Mouse (Mus musculus): Measurements from ENCODE around the gene Nrtn. TPM values are rescaled to one million over a fixed set of nuclear protein-coding genes. Genes with fewer than 3 reads are reported as not detected.

The Nrtn gene
- polyA plus RNA-seq, 1 experiment from 2014 or later = 19.8 TPM

DNA sequence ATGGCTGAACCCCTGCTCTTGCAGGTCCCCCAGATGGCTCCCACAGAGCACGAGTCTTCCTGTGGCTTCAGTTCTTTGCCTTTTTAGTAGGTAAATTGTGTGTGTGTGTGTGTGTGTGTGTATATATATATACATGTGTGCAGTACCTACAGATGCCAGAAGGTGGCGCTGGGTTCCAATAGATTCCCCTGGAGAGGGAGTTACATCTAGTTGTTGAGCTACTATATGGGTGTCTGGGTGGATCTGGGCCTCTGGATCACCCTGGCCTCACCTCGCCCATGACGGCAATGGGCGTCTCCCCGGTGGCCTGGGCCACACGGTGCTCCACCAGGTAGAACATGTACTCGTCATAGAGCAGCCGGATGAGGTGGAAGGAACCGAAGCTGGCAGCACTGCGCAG lies 20.2 kb upstream of the Nrtn start:
- Histone ChIP-seq H3K4me2 (no peak overlapping the region), H3K36me3 (peaks cover 6% of the 10 kb centered on the region), H3K9ac (no peak overlapping the region), H3K27me3 (no peaks in the 10 kb centered on the region), H3K4me1 (replicated peaks) (peaks cover 28% of the 10 kb centered on the region), H3K4me3 (no peak overlapping the region), H3K27ac (no peak overlapping the region), H3K9me3 (replicated peaks) (no peaks in the 10 kb centered on the region)
- ATAC-seq (replicated peaks; ENCODE audit: insufficient number of reproducible peaks, insufficient read depth, low FRiP score, low read depth) = no peak
- 92% methylated on average over 11 of the region's 11 CpGs for WGBS

DNA sequence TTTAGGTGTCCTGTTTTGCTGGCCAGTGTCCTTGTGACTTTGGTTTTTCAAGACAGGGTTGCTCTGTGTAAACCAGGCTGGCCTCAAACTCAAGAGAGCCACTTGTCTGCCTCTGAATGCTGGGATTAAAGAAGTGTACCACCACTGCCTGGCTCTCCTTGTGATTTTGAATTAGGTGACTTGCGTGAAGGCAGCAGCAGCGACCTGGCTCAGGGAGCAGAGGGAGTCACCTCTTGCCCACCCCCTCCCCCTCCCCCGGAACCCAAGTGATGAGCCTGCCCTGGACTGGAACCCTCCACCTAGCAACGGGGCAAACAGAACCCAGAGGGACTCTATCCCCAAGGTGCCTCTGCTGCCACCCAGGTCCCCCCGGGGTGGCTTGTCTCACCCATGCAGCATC lies 12.6 kb upstream of the Nrtn start, which contains the start of gene Prr22:
Gene Prr22 (plus strand): TSS at position 301 of the 400 bp plus-strand sequence.
- Histone ChIP-seq H3K36me3 (peaks cover 43% of the 10 kb centered on the region), H3K9ac (no peak within 1 kb of the TSS), H3K4me1 (replicated peaks) (peaks cover 14% of the 10 kb centered on the region), H3K4me2 (no peak within 1 kb of the TSS), H3K4me3 (no peak within 1 kb of the TSS), H3K9me3 (replicated peaks) (no peaks in the 10 kb centered on the region), H3K27me3 (no peaks in the 10 kb centered on the region), H3K27ac (no peak within 1 kb of the TSS)
- WGBS = 86% methylated on average over 5 of the region's 5 CpGs
- no peak for ATAC-seq (replicated peaks; ENCODE audit: insufficient number of reproducible peaks, insufficient read depth, low FRiP score, low read depth)

DNA sequence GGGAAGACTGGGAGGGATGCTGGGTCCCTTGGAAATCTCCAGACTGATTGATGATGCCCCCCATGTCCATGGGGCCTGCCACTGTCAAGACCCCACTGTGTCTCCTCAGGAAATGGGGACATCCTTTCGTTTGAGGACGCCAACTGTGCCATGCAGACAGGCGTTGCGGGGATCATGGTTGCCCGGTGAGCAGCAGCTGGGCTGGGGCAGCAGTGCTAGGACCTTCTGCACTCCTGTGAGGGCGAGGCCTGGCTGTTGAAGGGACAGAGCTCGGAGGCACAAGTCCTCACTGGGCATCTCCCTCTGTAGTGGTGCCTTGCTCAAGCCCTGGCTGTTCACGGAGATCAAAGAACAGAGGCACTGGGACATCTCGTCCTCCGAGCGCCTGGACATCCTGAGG lies 11.6 kb upstream of the Nrtn start:
- peaks cover 11% of the 10 kb centered on the region for H3K4me1 ChIP-seq (replicated peaks)
- no peak for ATAC-seq (replicated peaks; ENCODE audit: insufficient number of reproducible peaks, insufficient read depth, low FRiP score, low read depth)
- no peaks in the 10 kb centered on the region for H3K9me3 ChIP-seq (replicated peaks)
- no peak overlapping the region for H3K4me2 ChIP-seq
- no peaks in the 10 kb centered on the region for H3K27me3 ChIP-seq
- H3K9ac ChIP-seq = no peak overlapping the region
- H3K36me3 ChIP-seq = peaks cover 43% of the 10 kb centered on the region
- H3K4me3 ChIP-seq = no peak overlapping the region
- WGBS = 93% methylated on average over 11 of the region's 11 CpGs
- H3K27ac ChIP-seq = no peak overlapping the region

DNA sequence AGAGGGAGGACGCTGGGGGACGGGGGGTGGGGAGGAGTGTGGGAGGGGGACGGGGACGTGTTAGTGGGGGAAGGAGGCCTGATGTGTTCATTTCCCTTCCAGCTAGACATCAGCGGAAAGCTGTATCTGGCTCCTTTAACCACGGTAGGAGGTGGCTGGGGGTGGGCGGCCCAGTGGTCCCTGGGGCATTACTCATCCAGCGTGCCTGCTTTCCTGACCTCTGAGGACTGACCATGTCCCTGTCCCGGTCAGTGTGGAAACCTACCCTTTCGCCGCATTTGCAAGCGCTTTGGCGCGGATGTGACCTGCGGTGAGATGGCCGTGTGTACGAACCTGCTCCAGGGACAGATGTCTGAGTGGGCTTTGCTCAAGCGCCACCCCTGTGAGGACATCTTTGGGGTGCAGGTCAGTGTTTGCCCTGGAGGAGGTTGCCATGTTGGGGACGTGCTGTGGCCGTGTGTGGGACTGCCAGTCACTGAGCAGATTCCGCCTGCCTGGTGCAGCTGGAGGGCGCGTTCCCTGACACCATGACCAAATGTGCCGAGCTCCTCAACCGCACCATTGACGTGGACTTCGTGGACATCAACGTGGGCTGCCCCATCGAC lies 10.3 kb upstream of the Nrtn start:
- no peak overlapping the region for H3K9ac ChIP-seq
- no peak overlapping the region for H3K4me3 ChIP-seq
- H3K4me2 ChIP-seq = no peak overlapping the region
- H3K27ac ChIP-seq = no peak overlapping the region
- H3K4me1 ChIP-seq (replicated peaks) = peaks cover 20% of the 10 kb centered on the region
- no peaks in the 10 kb centered on the region for H3K9me3 ChIP-seq (replicated peaks)
- H3K36me3 ChIP-seq = peaks cover 43% of the 10 kb centered on the region
- 91% methylated on average over 29 of the region's 29 CpGs for WGBS
- H3K27me3 ChIP-seq = no peaks in the 10 kb centered on the region
- ATAC-seq (replicated peaks; ENCODE audit: insufficient number of reproducible peaks, insufficient read depth, low FRiP score, low read depth) = no peak

DNA sequence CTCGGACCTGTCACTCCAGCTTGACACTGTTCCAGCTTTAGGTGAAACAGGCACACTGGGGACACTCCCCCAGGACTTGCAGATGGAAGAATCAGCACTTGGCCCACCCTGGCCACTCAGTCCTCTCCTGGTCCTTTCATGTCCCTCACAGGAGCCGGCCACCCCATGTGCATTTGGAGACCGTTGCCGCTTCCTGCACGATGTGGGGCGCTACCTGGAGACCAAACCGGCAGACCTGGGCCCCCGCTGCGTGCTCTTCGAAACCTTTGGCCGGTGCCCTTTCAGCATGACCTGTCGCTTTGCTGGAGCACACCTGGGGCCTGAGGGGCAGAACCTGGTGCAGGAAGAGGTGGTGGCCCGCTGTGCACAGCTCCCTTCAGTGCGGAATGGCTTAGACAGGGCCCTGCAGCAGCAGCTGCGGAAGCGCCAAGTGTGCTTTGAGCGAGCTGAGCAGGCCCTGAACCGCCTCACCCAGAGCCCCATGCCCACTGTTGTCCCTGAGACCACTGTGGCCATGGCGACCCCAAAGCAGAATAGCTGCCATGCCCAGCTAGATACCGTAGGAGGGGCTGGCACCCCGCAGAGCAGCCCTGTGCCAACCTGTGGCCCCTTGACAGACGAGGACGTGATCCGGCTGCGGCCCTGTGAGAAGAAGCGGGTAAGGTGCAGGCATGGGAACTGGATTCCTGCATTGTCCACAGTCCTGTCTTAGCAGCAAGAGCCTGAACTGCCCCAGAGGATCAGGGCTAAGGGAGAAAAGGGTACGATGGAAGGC lies 9.5 kb upstream of the Nrtn start:
- Histone ChIP-seq H3K4me3 (no peak overlapping the region), H3K9me3 (replicated peaks) (no peaks in the 10 kb centered on the region), H3K9ac (no peak overlapping the region), H3K36me3 (peaks cover 43% of the 10 kb centered on the region), H3K27me3 (no peaks in the 10 kb centered on the region), H3K27ac (no peak overlapping the region), H3K4me2 (no peak overlapping the region), H3K4me1 (replicated peaks) (peaks cover 28% of the 10 kb centered on the region)
- ATAC-seq (replicated peaks; ENCODE audit: insufficient number of reproducible peaks, insufficient read depth, low FRiP score, low read depth) = no peak
- WGBS = 95% methylated on average over 27 of the region's 27 CpGs

DNA sequence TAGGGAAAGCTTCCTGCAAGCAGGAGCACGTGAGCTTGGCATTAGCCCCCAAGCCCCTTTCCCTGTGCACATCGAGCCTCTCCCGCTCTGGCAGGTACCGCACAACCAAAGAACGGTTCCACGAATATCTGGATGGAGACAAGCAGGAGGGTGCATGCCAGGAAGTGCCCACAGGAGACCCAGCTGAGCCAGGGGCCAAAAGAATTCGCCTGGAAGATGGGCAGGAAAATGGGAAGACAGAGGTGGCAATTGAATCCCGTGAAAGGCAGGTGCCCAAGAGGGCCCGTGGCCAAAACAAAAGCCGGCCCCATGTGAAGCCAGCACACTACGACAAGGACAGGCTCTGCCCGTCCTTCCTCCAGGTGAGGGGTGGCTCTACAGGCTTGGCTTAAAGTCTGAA lies 8.1 kb upstream of the Nrtn start:
- Histone ChIP-seq H3K27ac (peak overlapping the region; percentile 99), H3K4me1 (replicated peaks) (peaks cover 37% of the 10 kb centered on the region), H3K36me3 (peaks cover 39% of the 10 kb centered on the region), H3K4me2 (peak overlapping the region; percentile 75), H3K9me3 (replicated peaks) (no peaks in the 10 kb centered on the region), H3K9ac (peak overlapping the region; percentile 82), H3K27me3 (no peaks in the 10 kb centered on the region), H3K4me3 (peak overlapping the region; percentile 84)
- no peak for ATAC-seq (replicated peaks; ENCODE audit: insufficient number of reproducible peaks, insufficient read depth, low FRiP score, low read depth)
- WGBS = 45% methylated on average over 12 of the region's 12 CpGs

DNA sequence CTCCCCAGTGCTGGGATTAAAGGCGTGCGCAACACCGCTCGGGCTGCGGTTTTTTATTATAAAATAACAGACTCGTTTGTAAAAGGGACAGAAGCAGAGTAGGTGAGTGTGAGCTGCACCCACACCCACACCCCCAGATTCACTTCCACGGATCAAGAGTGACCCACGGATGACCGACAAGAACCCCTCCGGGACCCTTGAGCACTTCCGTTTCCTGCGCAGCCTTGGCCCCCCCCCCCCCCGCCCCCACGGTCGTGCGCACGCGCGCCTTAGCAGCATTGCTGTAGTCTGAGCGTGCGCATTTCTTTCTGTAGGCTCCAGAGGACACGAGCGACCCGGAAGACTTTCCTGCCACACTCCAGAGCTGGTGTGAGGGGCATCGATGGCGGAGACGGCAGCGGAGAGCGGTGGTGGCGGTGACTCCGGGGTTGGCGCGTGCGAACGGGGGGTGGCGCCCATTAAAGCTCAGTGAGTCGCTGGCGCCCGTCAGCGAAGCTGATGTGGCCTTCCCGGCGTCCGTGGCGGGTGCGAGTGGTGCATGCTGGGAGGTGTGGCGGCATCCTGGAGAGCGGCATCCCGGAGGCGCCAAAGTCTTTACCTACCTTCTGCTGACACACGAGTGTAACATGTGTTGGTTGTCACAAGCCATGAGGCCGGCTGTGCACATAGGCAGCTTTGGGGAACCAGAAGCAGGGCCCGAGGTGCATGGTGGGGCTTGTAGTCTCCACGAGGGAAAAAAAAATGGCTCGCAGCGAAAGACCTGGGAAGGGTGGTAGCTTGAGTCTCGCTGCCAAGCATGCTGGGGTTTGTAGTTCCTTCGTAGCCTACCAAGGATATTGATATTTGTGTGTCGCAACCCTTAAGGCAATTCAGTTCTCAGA lies 7.4 kb upstream of the Nrtn start, which contains the start of gene Dus3l:
Gene Dus3l (plus strand): TSS at position 284 of the 881 bp plus-strand sequence.
- 2% methylated on average over 57 of the region's 58 CpGs for WGBS

DNA sequence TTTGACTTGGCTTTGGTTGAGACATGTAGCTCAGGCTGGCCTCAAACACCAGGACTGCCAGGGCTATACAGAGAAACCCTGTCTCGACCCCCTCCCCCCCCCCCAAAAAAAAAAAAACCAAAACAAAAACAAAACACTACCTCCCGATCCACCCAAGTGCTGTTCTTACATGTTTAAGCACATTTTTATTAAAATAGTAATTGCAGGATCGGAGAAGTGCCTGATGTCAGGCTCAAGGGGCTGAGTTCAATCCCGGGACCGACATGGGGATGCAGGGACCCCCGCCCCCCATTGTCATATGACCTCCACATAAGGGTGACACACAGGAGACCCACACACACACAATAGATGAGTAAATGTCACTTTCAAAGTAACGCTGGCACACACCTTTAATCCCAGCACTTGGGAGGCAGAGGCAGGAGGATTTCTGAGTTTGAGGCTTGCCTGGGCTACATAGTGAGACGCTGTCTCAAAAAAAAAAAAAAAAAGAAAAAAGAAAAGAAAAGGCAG lies 6.5 kb upstream of the Nrtn start:
- peak overlapping the region; percentile 84 for H3K4me3 ChIP-seq

More for the DNA sequence above, 7.4 kb upstream of the Nrtn start, which contains the start of gene Dus3l:
- Histone ChIP-seq H3K4me1 (replicated peaks) (peaks cover 37% of the 10 kb centered on the region), H3K9ac (peak within 1 kb of the TSS; percentile 82), H3K27ac (peak within 1 kb of the TSS; percentile 99), H3K36me3 (peaks cover 31% of the 10 kb centered on the region), H3K4me2 (peak within 1 kb of the TSS; percentile 75), H3K4me3 (peak within 1 kb of the TSS; percentile 84), H3K27me3 (no peaks in the 10 kb centered on the region), H3K9me3 (replicated peaks) (no peaks in the 10 kb centered on the region)
- ATAC-seq (replicated peaks; ENCODE audit: insufficient number of reproducible peaks, insufficient read depth, low FRiP score, low read depth) = peak; percentile 76

DNA sequence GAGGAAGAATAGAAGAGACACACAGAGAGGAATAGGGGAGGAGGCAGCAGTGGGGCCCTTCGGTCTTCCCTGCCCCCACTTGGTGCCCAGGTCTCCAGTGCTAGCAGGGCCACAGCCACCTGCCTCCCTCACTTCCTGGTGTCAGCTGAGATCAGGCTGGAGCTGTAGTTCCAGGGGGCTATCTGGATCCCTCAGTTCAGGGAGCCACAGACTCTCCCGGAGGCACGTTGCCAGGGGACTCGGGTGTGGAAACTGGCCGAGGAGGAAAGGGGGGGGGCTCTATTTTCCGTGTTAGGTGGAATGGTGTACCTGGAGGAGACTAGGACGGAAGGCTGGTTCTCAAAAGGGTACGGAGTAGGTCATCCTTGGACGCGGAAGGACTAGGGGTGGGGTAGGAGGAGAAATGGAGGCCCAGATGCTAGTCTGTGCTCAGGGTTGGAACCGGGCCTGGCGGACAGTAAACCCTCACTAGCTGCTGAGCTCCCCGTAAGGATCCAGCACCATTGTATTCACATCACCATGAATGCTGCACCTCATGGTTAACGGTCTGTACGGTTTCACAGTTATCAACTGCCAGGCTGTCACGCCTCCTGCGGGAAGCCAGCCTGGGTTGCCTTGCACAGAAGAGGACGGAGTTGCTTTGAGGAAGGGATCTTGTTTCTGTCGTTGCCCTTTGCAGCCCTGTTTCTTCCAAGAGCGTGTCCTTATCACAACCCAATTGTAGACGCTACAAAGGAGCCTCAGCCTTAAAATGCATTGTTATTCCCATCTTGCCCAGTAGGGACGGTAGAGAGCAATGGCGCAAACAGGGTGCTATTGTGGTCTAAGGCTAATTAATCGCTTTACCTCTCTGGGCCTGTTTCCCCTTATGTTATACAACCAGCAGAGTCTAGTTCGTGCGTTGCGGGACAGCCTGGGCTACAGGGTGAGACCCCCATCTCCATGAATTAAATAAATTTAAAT lies 5.7 kb upstream of the Nrtn start:
- WGBS = 40% methylated on average over 27 of the region's 27 CpGs
- Histone ChIP-seq H3K27me3 (peaks cover 8% of the 10 kb centered on the region; the same call in 1 of the 2 replicates), H3K27ac (peak overlapping the region; percentile 99), H3K9me3 (replicated peaks) (no peaks in the 10 kb centered on the region), H3K4me2 (peak overlapping the region; percentile 83), H3K9ac (0 out of 2 replicates have a peak overlapping the region, but pooled peaks have one; percentile 16), H3K36me3 (peaks cover 15% of the 10 kb centered on the region), H3K4me1 (replicated peaks) (peaks cover 39% of the 10 kb centered on the region), H3K4me3 (no peak overlapping the region; the same call in 1 of the 2 replicates)
- no peak for ATAC-seq (replicated peaks; ENCODE audit: insufficient number of reproducible peaks, insufficient read depth, low FRiP score, low read depth)

More for the DNA sequence above, 6.5 kb upstream of the Nrtn start:
- H3K27me3 ChIP-seq = 0 out of 2 replicates have a peak, but pooled peaks cover 4% of the 10 kb centered on the region
- no peaks in the 10 kb centered on the region for H3K9me3 ChIP-seq (replicated peaks)
- H3K27ac ChIP-seq = peak overlapping the region; percentile 99
- 74% methylated on average over 8 of the region's 8 CpGs for WGBS
- H3K9ac ChIP-seq = no peak overlapping the region
- peaks cover 39% of the 10 kb centered on the region for H3K4me1 ChIP-seq (replicated peaks)
- ATAC-seq (replicated peaks; ENCODE audit: insufficient number of reproducible peaks, insufficient read depth, low FRiP score, low read depth) = no peak
- H3K4me2 ChIP-seq = peak overlapping the region; percentile 75
- peaks cover 22% of the 10 kb centered on the region for H3K36me3 ChIP-seq

DNA sequence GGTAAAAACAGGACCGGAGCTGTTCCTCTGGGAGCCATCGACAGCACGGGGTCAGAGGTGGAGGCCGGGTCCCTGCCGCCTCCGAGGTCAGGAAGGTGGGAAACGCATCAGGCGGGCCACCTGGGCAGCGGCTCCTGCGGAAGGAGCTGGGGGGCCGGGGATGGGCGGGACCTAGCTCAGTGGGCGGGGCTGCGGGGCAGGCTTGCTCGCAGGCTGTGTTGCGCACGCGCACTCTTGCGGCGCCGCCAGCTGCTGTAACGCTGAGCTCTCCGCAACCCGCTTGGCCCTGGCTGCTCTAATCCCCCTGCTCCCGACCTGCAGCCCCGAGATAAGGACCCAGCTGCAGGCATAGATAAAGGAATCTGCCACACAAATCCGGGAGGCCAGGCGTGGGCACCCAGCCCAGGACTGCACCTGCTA lies 4.7 kb upstream of the Nrtn start:
- no peaks in the 10 kb centered on the region for H3K9me3 ChIP-seq (replicated peaks)
- peaks cover 6% of the 10 kb centered on the region; the same call in 1 of the 2 replicates for H3K36me3 ChIP-seq
- H3K4me3 ChIP-seq = peak overlapping the region; percentile 53
- peak overlapping the region; percentile 92 for H3K27ac ChIP-seq
- H3K4me1 ChIP-seq (replicated peaks) = peaks cover 49% of the 10 kb centered on the region
- H3K4me2 ChIP-seq = peak overlapping the region; percentile 83
- peaks cover 19% of the 10 kb centered on the region for H3K27me3 ChIP-seq
- H3K9ac ChIP-seq = peak overlapping the region; percentile 62
- WGBS = 1% methylated on average over 27 of the region's 28 CpGs
- peak; percentile 23; the same call in 1 of the 2 replicates for ATAC-seq (replicated peaks; ENCODE audit: insufficient number of reproducible peaks, insufficient read depth, low FRiP score, low read depth)

Measured in heart, embryonic 15.5 days (tissue).